Mouse (Mus musculus) cerebral cortex, adult 2 months (tissue): ENCODE results near the gene Gdpd3.

Experiments
- WGBS: fragments of 180-500 bp; shearing (Covaris S2); methylation state at CpG from one replicate; pipeline ENCODE4 v1.1.7; 2018; 5-methylcytosine and 5-hydroxymethylcytosine counted together

Gene Gdpd3

GRCm38 (mm10) chr7:126786142-126786541 is 20.0 kb downstream of the Gdpd3 start:
- 84% methylated on average over 14 of the region's 14 CpGs for WGBS

- 82% methylated on average over 4 of the region's 4 CpGs for WGBS
These were observed 23.0 kb downstream of the Gdpd3 start for GRCm38 (mm10) chr7:126789141-126789540.

- WGBS: under 1% methylated on average over 82 of the region's 83 CpGs
These were observed 26.0 kb downstream of the Gdpd3 start, which contains the start of gene Ppp4c for GRCm38 (mm10) chr7:126791851-126792720. Gene Ppp4c (minus strand): TSS chr7:126792496.

GRCm38 (mm10) chr7:126792721-126793443 is 26.7 kb downstream of the Gdpd3 start:
- 22% methylated on average over 11 of the region's 11 CpGs for WGBS

- 68% methylated on average over 4 of the region's 4 CpGs for WGBS
These were observed 27.5 kb downstream of the Gdpd3 start for GRCm38 (mm10) chr7:126793456-126794270.

GRCm38 (mm10) chr7:126794271-126794605 is 28.1 kb downstream of the Gdpd3 start:
- WGBS: 63% methylated on average over 4 of the region's 4 CpGs

- 71% methylated on average over 16 of the region's 16 CpGs for WGBS
These were observed 29.5 kb downstream of the Gdpd3 start for GRCm38 (mm10) chr7:126795387-126796317.

- WGBS: 24% methylated on average over 8 of the region's 8 CpGs
These were observed 30.3 kb downstream of the Gdpd3 start for GRCm38 (mm10) chr7:126796350-126796932.

- WGBS: 8% methylated on average over 21 of the region's 21 CpGs
These were observed 31.4 kb downstream of the Gdpd3 start, which contains the start of gene Fam57b for GRCm38 (mm10) chr7:126797411-126798126. Gene Fam57b (plus strand): TSS chr7:126797668.

GRCm38 (mm10) chr7:126798127-126799049 is 32.3 kb downstream of the Gdpd3 start:
- 1% methylated on average over 40 of the region's 40 CpGs for WGBS

GRCm38 (mm10) chr7:126799050-126799467 is 32.9 kb downstream of the Gdpd3 start:
- WGBS: 1% methylated on average over 30 of the region's 36 CpGs

GRCm38 (mm10) chr7:126799468-126800268 is 33.5 kb downstream of the Gdpd3 start:
- 1% methylated on average over 36 of the region's 38 CpGs for WGBS

- WGBS: 47% methylated on average over 5 of the region's 5 CpGs
These were observed 34.3 kb downstream of the Gdpd3 start for GRCm38 (mm10) chr7:126800269-126801056.

- 89% methylated on average over 16 of the region's 16 CpGs for WGBS
These were observed 34.9 kb downstream of the Gdpd3 start for GRCm38 (mm10) chr7:126801057-126801422.

GRCm38 (mm10) chr7:126802134-126802889 is 36.2 kb downstream of the Gdpd3 start:
- 88% methylated on average over 11 of the region's 11 CpGs for WGBS

- 94% methylated on average over 6 of the region's 6 CpGs for WGBS
These were observed 37.0 kb downstream of the Gdpd3 start for GRCm38 (mm10) chr7:126803181-126803580.
